Mouse (Mus musculus): Measurements from ENCODE around the gene A930018P22Rik.

DNA sequence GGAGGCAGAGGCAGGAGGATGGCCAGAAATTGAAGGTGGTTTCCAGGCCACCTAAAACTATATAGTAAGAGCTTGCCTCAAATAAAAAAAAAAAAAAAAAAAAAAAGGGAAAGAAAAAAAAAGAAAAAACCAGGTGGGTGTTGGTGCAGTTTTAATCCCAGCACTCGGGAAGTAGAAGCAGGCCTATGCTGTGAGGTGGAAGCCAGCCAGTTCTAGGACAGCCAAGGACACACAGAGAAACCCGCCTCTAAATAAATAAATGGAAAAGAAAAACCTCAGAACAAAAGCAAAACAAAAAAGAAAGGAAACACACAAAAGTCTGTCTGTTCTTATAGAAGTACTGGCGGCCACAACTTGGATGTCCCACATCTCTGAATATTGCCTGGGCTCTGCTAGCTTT, 7.7 kb upstream of the A930018P22Rik start:
- no peak for TF ChIP-seq CTCF (IDR thresholded peaks at IDR 0.05; ENCODE audit: borderline replicate concordance, extremely low read depth, insufficient read depth, insufficient read length)
- TF ChIP-seq POLR2A (IDR thresholded peaks at IDR 0.05; ENCODE audit: borderline replicate concordance, extremely low read depth, insufficient read depth, insufficient read length, poor library complexity, severe bottlenecking) = no peak

Measured in brain, embryonic 14.5 days (tissue).